Mouse (Mus musculus): Measurements from ENCODE around the gene Zcchc17. TPM values are rescaled to one million over a fixed set of nuclear protein-coding genes. Genes with fewer than 3 reads are reported as not detected.

The Zcchc17 gene
- total and polyA plus RNA-seq, 2 experiments from 2014 or later = 23.9 to 93.2 TPM

GRCm38 (mm10) chr4:130299629-130300018 lies 60.1 kb downstream of the Zcchc17 start:
- H3K36me3 ChIP-seq (ENCODE audit: insufficient read depth, low read length) = no peaks in the 10 kb centered on the region
- no peak overlapping the region for H3K9ac ChIP-seq (replicated peaks; ENCODE audit: low read length)
- H3K4me3 ChIP-seq (ENCODE audit: low read length) = no peak overlapping the region
- TF ChIP-seq CTCF (IDR thresholded peaks at IDR 0.05; ENCODE audit: low read depth) = no peak
- no peaks in the 10 kb centered on the region for H3K27me3 ChIP-seq (ENCODE audit: insufficient read depth, low read length)
- H3K4me2 ChIP-seq (ENCODE audit: low read depth, low read length) = no peak overlapping the region
- no peaks in the 10 kb centered on the region; the same call in 1 of the 2 replicates for H3K4me1 ChIP-seq (ENCODE audit: insufficient read depth, low read length)
- ATAC-seq (no peak), DNase-seq (ENCODE audit: low spot score) (no peak)
- peak overlapping the region; percentile 36; the same call in 1 of the 2 replicates for H3K27ac ChIP-seq
- no peaks in the 10 kb centered on the region for H3K9me3 ChIP-seq (ENCODE audit: low read length)
- 59% methylated on average over 8 of the region's 8 CpGs for WGBS

- no peaks in the 10 kb centered on the region; the same call in 1 of the 2 replicates for H3K4me1 ChIP-seq (ENCODE audit: insufficient read depth, low read length)
- no peaks in the 10 kb centered on the region for H3K36me3 ChIP-seq (ENCODE audit: insufficient read depth, low read length)
- 59% methylated on average over 11 of the region's 11 CpGs for WGBS
- no peaks in the 10 kb centered on the region for H3K9me3 ChIP-seq (ENCODE audit: low read length)
- H3K27ac ChIP-seq = peak overlapping the region; percentile 36; the same call in 1 of the 2 replicates
- no peak for DNase-seq (ENCODE audit: low spot score)
- no peak overlapping the region for H3K4me3 ChIP-seq (ENCODE audit: low read length)
- H3K9ac ChIP-seq (replicated peaks; ENCODE audit: low read length) = no peak overlapping the region
- peak; percentile 44; the same call in 1 of the 2 replicates for ATAC-seq
- no peak for TF ChIP-seq CTCF (IDR thresholded peaks at IDR 0.05; ENCODE audit: low read depth)
- no peak overlapping the region for H3K4me2 ChIP-seq (ENCODE audit: low read depth, low read length)
- no peaks in the 10 kb centered on the region for H3K27me3 ChIP-seq (ENCODE audit: insufficient read depth, low read length)
Measured at GRCm38 (mm10) chr4:130298877-130299628, 60.7 kb downstream of the Zcchc17 start.

- no peaks in the 10 kb centered on the region for H3K9me3 ChIP-seq (ENCODE audit: low read length)
- H3K9ac ChIP-seq (replicated peaks; ENCODE audit: low read length) = no peak overlapping the region
- no peak overlapping the region for H3K4me3 ChIP-seq (ENCODE audit: low read length)
- TF ChIP-seq CTCF (IDR thresholded peaks at IDR 0.05; ENCODE audit: low read depth) = peak; percentile 82
- H3K27ac ChIP-seq = no peak overlapping the region
- DNase-seq (ENCODE audit: low spot score) = peak; percentile 69
- ATAC-seq = no peak
- H3K27me3 ChIP-seq (ENCODE audit: insufficient read depth, low read length) = no peaks in the 10 kb centered on the region
- WGBS = 18% methylated on average over 13 of the region's 13 CpGs
- no peaks in the 10 kb centered on the region; the same call in 1 of the 2 replicates for H3K4me1 ChIP-seq (ENCODE audit: insufficient read depth, low read length)
- no peak overlapping the region for H3K4me2 ChIP-seq (ENCODE audit: low read depth, low read length)
- no peaks in the 10 kb centered on the region for H3K36me3 ChIP-seq (ENCODE audit: insufficient read depth, low read length)
Measured at GRCm38 (mm10) chr4:130297123-130297529, 62.6 kb downstream of the Zcchc17 start.

GRCm38 (mm10) chr4:130296243-130296965 lies 63.3 kb downstream of the Zcchc17 start:
- no peak for DNase-seq (ENCODE audit: low spot score)
- no peak overlapping the region for H3K27ac ChIP-seq
- H3K4me2 ChIP-seq (ENCODE audit: low read depth, low read length) = no peak overlapping the region
- H3K9ac ChIP-seq (replicated peaks; ENCODE audit: low read length) = no peak overlapping the region
- ATAC-seq = no peak
- H3K9me3 ChIP-seq (ENCODE audit: low read length) = no peaks in the 10 kb centered on the region
- no peaks in the 10 kb centered on the region for H3K36me3 ChIP-seq (ENCODE audit: insufficient read depth, low read length)
- no peak overlapping the region for H3K4me3 ChIP-seq (ENCODE audit: low read length)
- no peaks in the 10 kb centered on the region for H3K27me3 ChIP-seq (ENCODE audit: insufficient read depth, low read length)
- TF ChIP-seq CTCF (IDR thresholded peaks at IDR 0.05; ENCODE audit: low read depth) = no peak
- H3K4me1 ChIP-seq (ENCODE audit: insufficient read depth, low read length) = no peaks in the 10 kb centered on the region; the same call in 1 of the 2 replicates
- WGBS = 83% methylated on average over 13 of the region's 13 CpGs

- no peaks in the 10 kb centered on the region for H3K9me3 ChIP-seq (ENCODE audit: low read length)
- TF ChIP-seq CTCF (IDR thresholded peaks at IDR 0.05; ENCODE audit: low read depth) = peak; percentile 20; the same call in 1 of the 2 replicates
- H3K4me1 ChIP-seq (ENCODE audit: insufficient read depth, low read length) = no peaks in the 10 kb centered on the region; the same call in 1 of the 2 replicates
- 53% methylated on average over 23 of the region's 23 CpGs for WGBS
- no peaks in the 10 kb centered on the region for H3K36me3 ChIP-seq (ENCODE audit: insufficient read depth, low read length)
- H3K4me3 ChIP-seq (ENCODE audit: low read length) = no peak overlapping the region
- no peak overlapping the region for H3K27ac ChIP-seq
- H3K4me2 ChIP-seq (ENCODE audit: low read depth, low read length) = no peak overlapping the region
- DNase-seq (ENCODE audit: low spot score) (no peak), ATAC-seq (no peak)
- H3K27me3 ChIP-seq (ENCODE audit: insufficient read depth, low read length) = no peaks in the 10 kb centered on the region
- H3K9ac ChIP-seq (replicated peaks; ENCODE audit: low read length) = no peak overlapping the region
Measured at GRCm38 (mm10) chr4:130295047-130295745, 64.5 kb downstream of the Zcchc17 start.

GRCm38 (mm10) chr4:130294513-130294912 lies 65.2 kb downstream of the Zcchc17 start:
- H3K9me3 ChIP-seq (ENCODE audit: low read length) = no peaks in the 10 kb centered on the region
- H3K36me3 ChIP-seq (ENCODE audit: insufficient read depth, low read length) = no peaks in the 10 kb centered on the region
- no peak for ATAC-seq
- TF ChIP-seq CTCF (IDR thresholded peaks at IDR 0.05; ENCODE audit: low read depth) = no peak
- no peak for DNase-seq (ENCODE audit: low spot score)
- H3K4me2 ChIP-seq (ENCODE audit: low read depth, low read length) = no peak overlapping the region
- no peak overlapping the region for H3K27ac ChIP-seq
- H3K27me3 ChIP-seq (ENCODE audit: insufficient read depth, low read length) = no peaks in the 10 kb centered on the region
- H3K9ac ChIP-seq (replicated peaks; ENCODE audit: low read length) = no peak overlapping the region
- 83% methylated on average over 8 of the region's 8 CpGs for WGBS
- no peaks in the 10 kb centered on the region; the same call in 1 of the 2 replicates for H3K4me1 ChIP-seq (ENCODE audit: insufficient read depth, low read length)
- H3K4me3 ChIP-seq (ENCODE audit: low read length) = no peak overlapping the region

All from hindbrain, postnatal 0 days (tissue).